Mouse (Mus musculus): ENCODE data around the gene Ndufaf5. TPM values are rescaled to one million over a fixed set of nuclear protein-coding genes. Genes with fewer than 3 reads are reported as not detected.

Gene Ndufaf5
- polyA plus RNA-seq (2017; shearing (Covaris generic)): 16.1 TPM

DNA sequence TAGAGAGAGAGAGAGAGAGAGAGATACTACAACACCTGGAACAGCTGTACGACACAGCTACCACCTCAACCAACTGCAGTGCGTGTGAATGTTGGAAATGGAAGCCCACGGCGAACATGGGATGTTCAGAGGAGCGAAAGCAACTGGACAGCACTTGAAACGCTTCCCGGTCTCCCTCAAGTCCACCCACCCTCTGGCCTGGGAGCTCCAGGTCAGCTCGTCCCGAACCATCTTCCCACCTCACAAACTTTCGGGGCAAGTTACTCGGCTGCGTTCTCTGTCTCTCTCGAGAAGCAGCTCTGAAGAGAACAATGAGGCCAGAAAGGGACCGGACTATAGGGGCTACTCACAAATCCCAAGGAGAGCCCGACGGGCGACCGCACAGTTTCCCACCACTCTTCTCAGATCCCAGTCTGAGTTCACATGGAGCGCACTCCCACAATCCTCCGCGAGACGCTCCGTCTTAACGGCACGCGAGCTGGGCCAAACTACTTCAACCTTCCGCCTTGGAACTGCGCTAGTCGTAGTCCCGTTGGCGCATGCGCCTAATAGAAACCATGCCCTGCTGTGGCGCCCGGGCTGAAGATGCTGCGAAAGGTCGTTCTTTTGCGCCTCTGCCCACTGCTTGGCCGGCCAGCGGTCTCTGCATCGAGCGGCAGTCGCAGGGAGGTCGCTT, at the start of gene Ndufaf5, which contains the start of gene Esf1:
Ndufaf5 (plus strand) TSS at position 523 of the 676 bp plus-strand sequence.
Esf1 (minus strand) TSS at position 438 of the 676 bp plus-strand sequence.

DNA sequence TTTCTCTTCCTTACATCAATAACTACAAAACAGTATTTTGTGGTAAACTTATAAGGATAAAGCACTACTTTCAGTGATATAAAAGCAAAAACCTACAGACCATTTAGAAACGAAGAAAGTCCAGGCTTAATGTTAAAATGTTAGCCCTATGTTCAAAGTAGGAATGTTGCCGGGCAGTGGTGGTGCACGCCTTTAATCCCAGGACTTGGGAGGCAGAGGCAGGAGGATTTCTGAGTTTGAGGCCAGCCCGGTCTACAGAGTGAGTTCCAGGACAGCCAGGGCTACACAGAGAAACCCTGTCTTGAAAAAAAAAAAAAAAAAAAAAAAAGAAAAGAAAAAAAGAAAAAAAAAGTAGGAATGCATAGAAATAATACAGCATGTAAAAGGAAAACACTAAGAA, 18.7 kb upstream of the Ndufaf5 start, which contains the start of gene Gm17374:
Gm17374 (plus strand) TSS at position 301 of the 400 bp plus-strand sequence.

Other genes with a start within 250 kb of the Ndufaf5 start
- 65.8 TPM for gene Tasp1, start 103.8 kb upstream of the Ndufaf5 start, polyA plus RNA-seq (2017; shearing (Covaris generic))
- not detected for gene Gm17374, start 18.6 kb upstream of the Ndufaf5 start, polyA plus RNA-seq (2017; shearing (Covaris generic))
- 13.8 TPM for gene Esf1, start 85 bp upstream of the Ndufaf5 start, polyA plus RNA-seq (2017; shearing (Covaris generic))
- not detected for gene Sel1l2, start 219.1 kb downstream of the Ndufaf5 start, polyA plus RNA-seq (2017; shearing (Covaris generic))
- gene Macrod2, start 224.7 kb downstream of the Ndufaf5 start, polyA plus RNA-seq (2017; shearing (Covaris generic)): 0.62 TPM

Data from effector memory CD4-positive, alpha-beta T cell, adult 5 months (primary cell).